ENCODE assay signal across 19 mouse cellular contexts in genomic region chr1:77220783-77221182, GRCm38 (mm10).
DNase-seq lines count a peak whose midpoint lies in the region; ATAC-seq and TF ChIP-seq lines count a peak whose summit lies in the region.
"Had no signal": no experiment of that assay in that cellular context is flagged by ENCODE, and none has a peak within 500 bp of the region (broad histone marks: within the 10 kb centered on the region; RNA-seq: fewer than 3 reads in every experiment).

No protein-coding gene starts in this region.

- no peaks in the 10 kb centered on the region for H3K4me1 ChIP-seq in midbrain, embryonic 11.5 days (ENCODE audit: control insufficient read depth, insufficient read depth, low read length)
- no peaks in the 10 kb centered on the region for H3K4me1 ChIP-seq in midbrain, embryonic 14.5 days (ENCODE audit: control insufficient read depth, insufficient read depth, low read length)
- H3K4me1 ChIP-seq in limb, embryonic 10.5 days = peaks cover 20% of the 10 kb centered on the region
- H3K4me1 ChIP-seq in liver, embryonic 15.5 days (replicated peaks) = no peaks in the 10 kb centered on the region
- H3K4me1 ChIP-seq: heart, embryonic 12.5 days had no signal

- no peak for TF ChIP-seq CTCF in gastrocnemius, adult 2 months (IDR thresholded peaks at IDR 0.05)

- H3K27ac ChIP-seq in midbrain, embryonic 11.5 days (ENCODE audit: low read depth, low read length) = no peak overlapping the region
- no peak overlapping the region for H3K27ac ChIP-seq in midbrain, embryonic 14.5 days (replicated peaks; ENCODE audit: low read depth, low read length)
- H3K27ac ChIP-seq in limb, embryonic 10.5 days = peak overlapping the region; percentile 37; the same call in 1 of the 2 replicates
- H3K27ac ChIP-seq in liver, embryonic 15.5 days (replicated peaks) = no peak overlapping the region
- no peak overlapping the region for H3K27ac ChIP-seq in gastrocnemius, adult 2 months
- H3K27ac ChIP-seq: hindbrain, embryonic 10.5 days; hindbrain, embryonic 14.5 days had no signal

- H3K27me3 ChIP-seq in midbrain, embryonic 11.5 days (ENCODE audit: control insufficient read depth, insufficient read depth, low read length) = no peaks in the 10 kb centered on the region
- H3K27me3 ChIP-seq in midbrain, embryonic 14.5 days (ENCODE audit: control insufficient read depth, insufficient read depth, low read length) = no peaks in the 10 kb centered on the region
- H3K27me3 ChIP-seq in limb, embryonic 10.5 days (ENCODE audit: low read depth, poor library complexity, severe bottlenecking) = no peaks in the 10 kb centered on the region
- no peaks in the 10 kb centered on the region for H3K27me3 ChIP-seq in liver, embryonic 15.5 days
- H3K27me3 ChIP-seq: embryonic facial prominence, embryonic 15.5 days; heart, embryonic 12.5 days had no signal

- no peak for ATAC-seq in midbrain, embryonic 11.5 days (ENCODE audit: low FRiP score)
- ATAC-seq in midbrain, embryonic 14.5 days (ENCODE audit: low FRiP score, low TSS enrichment) = no peak
- ATAC-seq in liver, embryonic 15.5 days (ENCODE audit: insufficient read depth) = peak; percentile 15; the same call in 1 of the 2 replicates
- ATAC-seq: forebrain, postnatal 0 days had no signal

- no peak overlapping the region for H3K4me2 ChIP-seq in midbrain, embryonic 11.5 days
- no peak overlapping the region for H3K4me2 ChIP-seq in midbrain, embryonic 14.5 days (ENCODE audit: low read length)
- H3K4me2 ChIP-seq in liver, embryonic 15.5 days = no peak overlapping the region
- H3K4me2 ChIP-seq: embryonic facial prominence, embryonic 15.5 days; heart, embryonic 12.5 days; hindbrain, embryonic 14.5 days had no signal

- no peak overlapping the region for H3K4me3 ChIP-seq in midbrain, embryonic 11.5 days (ENCODE audit: low read depth, low read length)
- no peak overlapping the region for H3K4me3 ChIP-seq in midbrain, embryonic 14.5 days (replicated peaks; ENCODE audit: low read depth, low read length)
- no peak overlapping the region for H3K4me3 ChIP-seq in limb, embryonic 10.5 days
- H3K4me3 ChIP-seq in liver, embryonic 15.5 days (replicated peaks) = no peak overlapping the region
- H3K4me3 ChIP-seq in gastrocnemius, adult 2 months = no peak overlapping the region
- H3K4me3 ChIP-seq: embryonic facial prominence, embryonic 15.5 days; erythroblast, embryonic 14.5 days; heart, embryonic 12.5 days; hindbrain, embryonic 10.5 days had no signal

- intact Hi-C loops in gastrocnemius, adult 2 months (cut with DNase I) = no loop called here

- no peak overlapping the region for H3K9ac ChIP-seq in midbrain, embryonic 11.5 days (ENCODE audit: low read length)
- H3K9ac ChIP-seq in midbrain, embryonic 14.5 days (replicated peaks; ENCODE audit: low read length) = no peak overlapping the region
- no peak overlapping the region for H3K9ac ChIP-seq in liver, embryonic 15.5 days
- H3K9ac ChIP-seq: embryonic facial prominence, embryonic 15.5 days; forebrain, postnatal 0 days; heart, embryonic 12.5 days; hindbrain, embryonic 14.5 days had no signal

- no peaks in the 10 kb centered on the region for H3K36me3 ChIP-seq in midbrain, embryonic 11.5 days (ENCODE audit: control insufficient read depth, insufficient read depth, low read length)
- H3K36me3 ChIP-seq in midbrain, embryonic 14.5 days (ENCODE audit: control insufficient read depth, insufficient read depth, low read length) = no peaks in the 10 kb centered on the region
- H3K36me3 ChIP-seq in limb, embryonic 10.5 days = no peaks in the 10 kb centered on the region
- no peaks in the 10 kb centered on the region for H3K36me3 ChIP-seq in liver, embryonic 15.5 days (replicated peaks)
- H3K36me3 ChIP-seq: embryonic facial prominence, embryonic 15.5 days; heart, embryonic 12.5 days; hindbrain, embryonic 10.5 days had no signal

- peak; percentile 35 for DNase-seq in midbrain, embryonic 11.5 days (ENCODE audit: low spot score, missing footprints)
- DNase-seq in midbrain, embryonic 14.5 days = no peak
- DNase-seq in limb, embryonic 10.5 days (ENCODE audit: low spot score) = no peak
- no peak for DNase-seq in gastrocnemius, adult 2 months
- no peak for DNase-seq in thymus, postnatal 36 days
- no peak for DNase-seq in lung, postnatal 25 days (ENCODE audit: low spot score)
- DNase-seq: adrenal gland, adult 8-10 months; adrenal gland, postnatal 36 days; cerebellum, adult 11 months; cerebellum, adult 8-10 months; cerebellum, postnatal 14 days; forebrain, postnatal 0 days; gastrocnemius, postnatal 25 days had no signal

- 84% methylated on average over 6 of the region's 6 CpGs for WGBS in midbrain, embryonic 11.5 days
- 89% methylated on average over 6 of the region's 6 CpGs for WGBS in midbrain, embryonic 14.5 days
- 67% methylated on average over 6 of the region's 6 CpGs for WGBS in limb, embryonic 10.5 days
- 21% methylated on average over 6 of the region's 6 CpGs for WGBS in liver, embryonic 15.5 days (ENCODE audit: insufficient replicate concordance)

- no peaks in the 10 kb centered on the region for H3K9me3 ChIP-seq in midbrain, embryonic 11.5 days (ENCODE audit: control insufficient read depth, low read length)
- no peaks in the 10 kb centered on the region for H3K9me3 ChIP-seq in midbrain, embryonic 14.5 days (ENCODE audit: control insufficient read depth, low read length)
- H3K9me3 ChIP-seq in limb, embryonic 10.5 days (replicated peaks) = no peaks in the 10 kb centered on the region
- H3K9me3 ChIP-seq in liver, embryonic 15.5 days (replicated peaks) = no peaks in the 10 kb centered on the region
- H3K9me3 ChIP-seq: embryonic facial prominence, embryonic 15.5 days; heart, embryonic 12.5 days; hindbrain, embryonic 10.5 days had no signal
